Mouse (Mus musculus) brain, embryonic 18.5 days (tissue): ENCODE measurements around the gene Reep1.

Experiments
- DNase-seq: peaks from one replicate; pipeline ENCODE4 v3.0.0-alpha.2; 2012; ENCODE audit warnings: low read depth, low spot score

Reep1 gene

GRCm38 (mm10) chr6:71780431-71780830 lies 73.1 kb downstream of the Reep1 start:
- no peak for DNase-seq

GRCm38 (mm10) chr6:71783165-71783564 lies 75.8 kb downstream of the Reep1 start:
- no peak for DNase-seq

- DNase-seq: no peak
Measured at GRCm38 (mm10) chr6:71788348-71788747, 81.0 kb downstream of the Reep1 start.

- no peak for DNase-seq
Measured at GRCm38 (mm10) chr6:71791771-71792170, 84.4 kb downstream of the Reep1 start.

- no peak for DNase-seq
Measured at GRCm38 (mm10) chr6:71799391-71799790, 92.0 kb downstream of the Reep1 start.

GRCm38 (mm10) chr6:71801011-71801713 lies 93.8 kb downstream of the Reep1 start:
- DNase-seq: no peak

- DNase-seq: no peak
Measured at GRCm38 (mm10) chr6:71801714-71802094, 94.3 kb downstream of the Reep1 start.

- DNase-seq: no peak
Measured at GRCm38 (mm10) chr6:71803609-71804008, 96.2 kb downstream of the Reep1 start.

GRCm38 (mm10) chr6:71804061-71804829 lies 96.9 kb downstream of the Reep1 start:
- DNase-seq: peak; percentile 73

GRCm38 (mm10) chr6:71806713-71807112 lies 99.4 kb downstream of the Reep1 start:
- DNase-seq: no peak

- no peak for DNase-seq
Measured at GRCm38 (mm10) chr6:71809890-71810289, 102.5 kb downstream of the Reep1 start.

- DNase-seq: no peak
Measured at GRCm38 (mm10) chr6:71812820-71813219, 105.5 kb downstream of the Reep1 start.

- DNase-seq: no peak
Measured at GRCm38 (mm10) chr6:71819764-71820292, 112.5 kb downstream of the Reep1 start.

- no peak for DNase-seq
Measured at GRCm38 (mm10) chr6:71823085-71823484, 115.7 kb downstream of the Reep1 start.

- peak; percentile 76 for DNase-seq
Measured at GRCm38 (mm10) chr6:71823488-71823887, 116.1 kb downstream of the Reep1 start.

- no peak for DNase-seq
Measured at GRCm38 (mm10) chr6:71823961-71824360, 116.6 kb downstream of the Reep1 start.

GRCm38 (mm10) chr6:71826869-71827268 lies 119.5 kb downstream of the Reep1 start, which contains the start of gene Mrpl35:
Gene Mrpl35, minus strand, starts transcription at chr6:71826969.
- DNase-seq: no peak

- DNase-seq: no peak
Measured at GRCm38 (mm10) chr6:71829768-71830167, 122.4 kb downstream of the Reep1 start.

- peak; percentile 95 for DNase-seq
Measured at GRCm38 (mm10) chr6:71830690-71831580, 123.6 kb downstream of the Reep1 start, which contains the start of gene Immt. Gene Immt, plus strand, starts transcription at chr6:71831331.

GRCm38 (mm10) chr6:71831581-71831960 lies 124.2 kb downstream of the Reep1 start:
- peak; percentile 94 for DNase-seq

GRCm38 (mm10) chr6:71836811-71837210 lies 129.4 kb downstream of the Reep1 start:
- DNase-seq: no peak

- no peak for DNase-seq
Measured at GRCm38 (mm10) chr6:71839815-71840214, 132.5 kb downstream of the Reep1 start.
